ENCODE assay signal across 8 mouse cellular contexts in the genomic region with DNA sequence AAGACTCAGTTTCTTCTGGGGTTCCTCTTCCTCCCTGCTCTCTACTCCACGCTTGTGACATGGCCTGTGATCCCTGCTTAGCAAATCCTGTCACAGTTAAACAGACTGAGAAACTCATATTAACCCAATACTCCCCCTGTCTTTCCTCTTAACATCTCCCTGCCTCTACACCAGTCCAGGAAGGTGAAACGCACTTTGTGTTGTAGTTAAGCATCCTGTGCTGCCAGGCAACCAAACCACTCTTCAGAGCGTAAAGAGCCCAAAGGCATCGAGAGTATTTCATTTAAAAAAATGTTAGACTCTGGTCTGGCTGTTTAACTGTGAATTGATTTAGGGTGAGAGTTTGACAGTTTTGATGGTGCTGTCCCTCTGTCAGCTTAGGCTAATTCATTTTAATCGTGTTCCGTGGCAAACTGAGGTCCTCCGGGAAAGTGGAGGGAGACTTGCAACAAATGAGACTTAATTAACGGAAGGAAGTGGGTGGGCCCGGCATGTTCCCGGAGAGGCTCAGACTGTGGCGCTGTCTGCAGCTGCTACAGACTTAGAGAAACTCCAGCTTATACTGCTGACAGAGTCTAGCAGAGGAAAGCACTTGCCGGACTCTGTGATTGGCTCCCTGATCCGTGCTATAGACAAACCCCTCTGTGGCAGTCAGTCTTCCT. TPM values are rescaled to one million over a fixed set of nuclear protein-coding genes. Genes with fewer than 3 reads are reported as not detected.
DNase-seq lines count a peak whose midpoint lies in the region; ATAC-seq and TF ChIP-seq lines count a peak whose summit lies in the region.

No protein-coding gene starts in this region.

- H3K9me3 ChIP-seq in embryonic facial prominence, embryonic 13.5 days: no peaks in the 10 kb centered on the region
- no peaks in the 10 kb centered on the region for H3K9me3 ChIP-seq in lung, embryonic 14.5 days (ENCODE audit: low read depth, low read length)

- no peaks in the 10 kb centered on the region for H3K36me3 ChIP-seq in embryonic facial prominence, embryonic 13.5 days
- H3K36me3 ChIP-seq in lung, embryonic 14.5 days (ENCODE audit: insufficient read depth): no peaks in the 10 kb centered on the region

- peak overlapping the region; percentile 17; the same call in 1 of the 2 replicates for H3K9ac ChIP-seq in embryonic facial prominence, embryonic 13.5 days
- H3K9ac ChIP-seq in lung, embryonic 14.5 days: no peak overlapping the region

- peak overlapping the region; percentile 39; the same call in 1 of the 2 replicates for H3K27ac ChIP-seq in embryonic facial prominence, embryonic 13.5 days
- peak overlapping the region; percentile 27; the same call in 1 of the 2 replicates for H3K27ac ChIP-seq in lung, embryonic 14.5 days (ENCODE audit: low read depth)

- H3K4me3 ChIP-seq in embryonic facial prominence, embryonic 13.5 days: 0 out of 2 replicates have a peak overlapping the region, but pooled peaks have one; percentile 1
- H3K4me3 ChIP-seq in lung, embryonic 14.5 days (ENCODE audit: low read depth, low read length): no peak overlapping the region

- WGBS in embryonic facial prominence, embryonic 13.5 days: 6% methylated on average over 13 of the region's 13 CpGs
- WGBS in lung, embryonic 14.5 days: 13% methylated on average over 13 of the region's 13 CpGs

- TF ChIP-seq CTCF in lung, embryonic 14.5 days (IDR thresholded peaks at IDR 0.05; ENCODE audit: low read depth): 0 out of 2 replicates have a peak, but pooled peaks have one; percentile 7

- peak; percentile 14 for DNase-seq in right cerebral cortex, adult 18-20 months
- no peak for DNase-seq in right cerebral cortex, postnatal 36 days (ENCODE audit: low spot score in 2 of 2)
- peak; percentile 28 for DNase-seq in hindlimb bud, embryonic 11.5 days (ENCODE audit: extremely low spot score, low read depth, low spot score)
- DNase-seq in lung, embryonic 14.5 days: peak; percentile 61
- peak; percentile 44 to 46 for DNase-seq in thymus, postnatal 10 days (ENCODE audit: low spot score in 2 of 2)
- no peak for DNase-seq in frontal cortex, postnatal 36 days (ENCODE audit: low spot score in 2 of 2)
- no peak for DNase-seq in urinary bladder, postnatal 14 days (ENCODE audit: low spot score)

- peak overlapping the region; percentile 49 for H3K4me2 ChIP-seq in embryonic facial prominence, embryonic 13.5 days
- H3K4me2 ChIP-seq in lung, embryonic 14.5 days: peak overlapping the region; percentile 29

- ATAC-seq in embryonic facial prominence, embryonic 13.5 days (ENCODE audit: insufficient number of reproducible peaks, insufficient read depth, low FRiP score, low TSS enrichment, low read depth): no peak
- ATAC-seq in lung, embryonic 14.5 days (ENCODE audit: insufficient read depth): peak; percentile 83

- no peaks in the 10 kb centered on the region for H3K27me3 ChIP-seq in embryonic facial prominence, embryonic 13.5 days
- H3K27me3 ChIP-seq in lung, embryonic 14.5 days (ENCODE audit: insufficient read depth, low read length): no peaks in the 10 kb centered on the region

- H3K4me1 ChIP-seq in embryonic facial prominence, embryonic 13.5 days: peaks cover 14% of the 10 kb centered on the region
- H3K4me1 ChIP-seq in lung, embryonic 14.5 days (ENCODE audit: insufficient read depth): no peaks in the 10 kb centered on the region

RNA-seq across cellular contexts. Expression of a gene that starts 52.9 kb away (rescaled TPM):
- polyA plus RNA-seq in embryonic facial prominence, embryonic 13.5 days (2015; fragmentation: Nextera tagmentation; extraction: Ambion mirVana): 2.7 and 3.6 TPM in 2 replicates
- 1.7 and 2.3 TPM in 2 replicates for polyA plus RNA-seq in lung, embryonic 14.5 days (2014; fragmentation: Nextera tagmentation; extraction: Ambion mirVana)

Comparison
In these comparisons a context has a peak if more than half of its experiments do, and no peak if none do; other contexts are left out.
1. DNase-seq: peak in right cerebral cortex, adult 18-20 months (single experiment), hindlimb bud, embryonic 11.5 days (single experiment), lung, embryonic 14.5 days (single experiment) and thymus, postnatal 10 days (2 of 2); none in right cerebral cortex, postnatal 36 days (0 of 2), frontal cortex, postnatal 36 days (0 of 2) and urinary bladder, postnatal 14 days (single experiment).